Mouse (Mus musculus) lung, postnatal 10 days (tissue): ENCODE measurements around the gene Gm4553.
"Not testable (repeated sequence)": the region's sequence is repeated elsewhere in the genome, so short reads cannot be mapped to it uniquely, and the experiment has no call there.

Experiments used
- DNase-seq: peaks from one replicate; pipeline ENCODE4 v3.0.0; 2021

The Gm4553 gene

DNA sequence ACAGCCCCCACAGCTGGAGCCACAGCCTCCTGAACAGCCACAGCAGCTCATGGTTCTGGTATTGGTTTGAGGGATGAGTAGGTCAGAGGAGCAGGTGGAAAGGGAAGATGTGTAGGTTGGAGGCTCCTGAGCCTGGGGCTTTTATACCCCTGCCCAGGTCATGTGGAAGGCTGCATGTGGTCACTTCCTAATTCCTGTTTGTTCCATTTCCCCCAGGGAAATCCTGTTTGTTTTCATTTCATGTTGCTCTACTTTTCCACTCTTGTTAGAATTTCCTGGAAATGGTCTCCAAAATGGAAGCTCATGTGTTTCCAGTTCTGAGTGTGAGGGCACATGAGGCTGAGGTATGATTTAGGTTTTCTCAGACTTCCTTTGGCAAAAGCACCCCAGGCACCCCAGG is at the start of gene Gm4553:
TSS of gene Gm4553 (minus strand) at position 101 of the 400 bp plus-strand sequence.
- DNase-seq = not testable (repeated sequence)

DNA sequence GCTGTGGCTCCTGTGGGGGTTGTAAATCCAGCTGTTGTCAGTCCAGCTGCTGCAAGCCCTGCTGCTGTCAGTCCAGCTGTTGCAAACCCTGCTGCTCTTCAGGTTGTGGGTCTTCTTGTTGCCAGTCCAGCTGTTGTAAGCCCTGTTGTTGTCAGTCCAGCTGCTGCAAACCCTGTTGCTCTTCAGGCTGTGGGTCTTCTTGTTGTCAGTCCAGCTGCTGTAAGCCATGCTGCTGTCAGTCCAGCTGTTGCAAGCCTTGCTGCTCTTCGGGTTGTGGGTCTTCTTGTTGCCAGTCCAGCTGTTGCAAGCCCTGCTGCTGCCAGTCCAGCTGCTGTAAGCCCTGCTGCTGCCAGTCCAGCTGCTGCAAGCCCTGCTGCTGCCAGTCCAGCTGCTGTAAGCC is 46.6 kb upstream of the Gm4553 start:
- not testable (repeated sequence) for DNase-seq

- DNase-seq = no peak
Observed at GRCm38 (mm10) chr7:142211559-142211958, 46.0 kb upstream of the Gm4553 start, which contains the start of gene Gm7579. Gm7579 (plus strand) TSS chr7:142211859.

- not testable (repeated sequence) for DNase-seq
Observed at GRCm38 (mm10) chr7:142206891-142207290, 41.4 kb upstream of the Gm4553 start.

- no peak for DNase-seq
Observed at GRCm38 (mm10) chr7:142205488-142205887, 39.9 kb upstream of the Gm4553 start.

DNA sequence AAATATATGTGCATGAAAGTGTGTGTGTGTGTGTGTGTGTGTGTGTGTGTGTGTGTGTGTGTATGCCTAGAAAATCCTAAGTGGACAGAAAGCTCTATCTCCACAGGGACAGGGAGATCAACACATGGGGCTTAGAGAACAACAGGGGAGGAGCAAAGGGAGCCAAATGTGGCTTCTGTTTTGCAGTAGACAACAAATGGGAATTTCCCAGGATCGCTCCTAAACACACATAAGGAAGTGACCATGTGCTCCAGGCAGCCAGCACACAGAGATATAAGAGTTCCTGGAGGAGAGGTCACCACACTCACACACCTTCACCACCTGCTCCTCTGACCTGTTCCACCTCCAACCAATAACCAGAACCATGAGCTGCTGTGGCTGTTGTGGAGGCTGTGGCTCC is 35.5 kb upstream of the Gm4553 start, which contains the start of gene Krtap5-3:
TSS of gene Krtap5-3 (plus strand) at position 301 of the 400 bp plus-strand sequence.
- DNase-seq = no peak

GRCm38 (mm10) chr7:142198748-142199147 is 33.2 kb upstream of the Gm4553 start:
- DNase-seq = no peak

DNA sequence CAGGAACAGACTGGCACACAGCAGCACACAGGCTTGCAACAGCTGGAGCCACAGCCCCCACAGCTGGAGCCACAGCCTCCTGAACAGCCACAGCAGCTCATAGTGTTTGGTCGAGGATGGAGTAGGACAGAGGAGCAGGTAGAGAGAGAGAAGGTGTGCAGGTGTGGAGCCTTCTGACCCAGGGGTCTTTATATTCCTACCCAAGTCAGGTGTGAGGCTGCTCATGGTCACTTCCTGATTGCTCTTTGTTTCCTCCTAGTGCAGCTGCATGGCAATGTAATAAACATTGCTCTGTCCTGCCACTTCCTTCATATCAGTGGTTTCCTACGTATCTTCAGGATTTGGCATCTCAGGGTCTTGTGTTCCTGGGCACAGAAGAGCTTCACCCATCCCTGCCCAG is 24.8 kb upstream of the Gm4553 start, which contains the start of gene Gm10153:
TSS of gene Gm10153 (minus strand) at position 101 of the 400 bp plus-strand sequence.
- no peak for DNase-seq

DNA sequence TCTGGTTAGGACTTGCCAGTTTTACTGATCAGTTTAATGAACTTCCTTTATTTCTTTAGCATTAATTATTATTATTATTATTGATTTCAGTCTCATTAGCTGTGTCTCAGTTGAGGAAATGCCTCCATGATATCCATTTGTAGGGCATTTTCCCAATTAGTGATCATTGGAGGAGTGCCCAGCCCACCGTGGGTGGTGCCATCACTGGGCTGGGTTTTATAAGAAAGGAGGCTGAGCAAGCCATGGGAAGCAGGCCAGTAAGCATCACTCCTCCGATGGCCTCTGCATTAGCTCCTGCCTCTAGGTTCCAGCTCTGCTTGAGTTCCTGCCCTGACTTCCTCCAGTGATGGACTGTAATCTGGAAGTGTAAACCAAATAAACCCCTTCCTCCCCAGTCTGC is 22.6 kb upstream of the Gm4553 start:
- DNase-seq = no peak

GRCm38 (mm10) chr7:142181021-142181420 is 15.5 kb upstream of the Gm4553 start:
- no peak for DNase-seq

- DNase-seq = no peak
Observed at GRCm38 (mm10) chr7:142178685-142179084, 13.1 kb upstream of the Gm4553 start.

DNA sequence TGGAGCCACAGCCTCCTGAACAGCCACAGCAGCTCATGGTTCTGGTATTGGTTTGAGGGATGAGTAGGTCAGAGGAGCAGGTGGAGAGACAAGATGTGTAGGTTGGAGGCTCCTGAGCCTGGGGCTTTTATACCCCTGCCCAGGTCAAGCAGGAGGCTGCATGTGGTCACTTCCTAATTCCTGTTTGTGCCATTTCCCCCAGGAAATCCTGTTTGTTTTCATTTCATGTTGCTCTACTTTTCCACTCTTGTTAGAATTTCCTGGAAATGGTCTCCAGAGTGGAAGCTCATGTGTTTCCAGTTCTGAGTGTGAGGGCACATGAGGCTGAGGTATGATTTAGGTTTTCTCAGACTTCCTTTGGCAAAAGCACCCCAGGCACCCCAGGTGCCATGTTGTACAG is 10.4 kb upstream of the Gm4553 start, which contains the start of gene Krtap5-2:
TSS of gene Krtap5-2 (minus strand) at position 101 of the 400 bp plus-strand sequence.
- DNase-seq = not testable (repeated sequence)

GRCm38 (mm10) chr7:142169836-142170235 is 4.3 kb upstream of the Gm4553 start:
- peak; percentile 4 for DNase-seq

- DNase-seq = no peak
Observed at GRCm38 (mm10) chr7:142159366-142159765, 6.2 kb downstream of the Gm4553 start.

- not testable (repeated sequence) for DNase-seq
Observed at GRCm38 (mm10) chr7:142157013-142157412, 8.5 kb downstream of the Gm4553 start, which contains the start of gene Gm29735. Gm29735 (minus strand) TSS chr7:142157113.

- DNase-seq = no peak
Observed at GRCm38 (mm10) chr7:142155308-142155707, 10.2 kb downstream of the Gm4553 start.

GRCm38 (mm10) chr7:142152191-142152590 is 13.3 kb downstream of the Gm4553 start:
- DNase-seq = no peak

GRCm38 (mm10) chr7:142148633-142149032 is 16.9 kb downstream of the Gm4553 start:
- no peak for DNase-seq

- DNase-seq = peak; percentile 69
Observed at GRCm38 (mm10) chr7:142146033-142146432, 19.5 kb downstream of the Gm4553 start.

DNA sequence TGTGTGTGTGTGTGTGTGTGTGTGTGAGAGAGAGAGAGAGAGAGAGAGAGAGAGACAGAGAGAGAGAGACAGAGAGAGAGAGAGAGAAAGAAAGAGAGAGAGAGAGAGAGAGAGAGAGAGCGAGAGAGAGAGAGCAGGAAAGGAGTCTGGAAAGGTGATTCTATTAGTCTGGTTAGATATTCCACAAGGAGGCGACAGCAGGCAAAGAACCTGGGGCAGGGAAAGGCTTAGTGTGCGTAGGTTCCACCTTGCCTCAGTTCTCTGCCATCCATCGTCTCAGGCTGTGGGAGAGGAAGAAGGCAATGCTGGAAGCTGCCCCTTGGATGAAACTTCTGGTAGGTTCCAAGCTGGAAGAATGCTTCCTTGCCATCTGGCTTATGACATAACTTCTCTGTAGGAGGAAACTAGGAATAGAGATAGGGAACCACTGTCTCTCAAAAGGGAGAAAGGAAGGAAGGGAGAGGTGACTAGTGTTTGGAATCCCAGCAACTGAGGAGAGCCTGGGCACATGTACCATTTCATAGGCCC is 20.1 kb downstream of the Gm4553 start:
- DNase-seq = no peak

- no peak for DNase-seq
Observed at GRCm38 (mm10) chr7:142144507-142144906, 21.0 kb downstream of the Gm4553 start, which contains the start of gene Gm45337. Gm45337 (minus strand) TSS chr7:142144607.

DNA sequence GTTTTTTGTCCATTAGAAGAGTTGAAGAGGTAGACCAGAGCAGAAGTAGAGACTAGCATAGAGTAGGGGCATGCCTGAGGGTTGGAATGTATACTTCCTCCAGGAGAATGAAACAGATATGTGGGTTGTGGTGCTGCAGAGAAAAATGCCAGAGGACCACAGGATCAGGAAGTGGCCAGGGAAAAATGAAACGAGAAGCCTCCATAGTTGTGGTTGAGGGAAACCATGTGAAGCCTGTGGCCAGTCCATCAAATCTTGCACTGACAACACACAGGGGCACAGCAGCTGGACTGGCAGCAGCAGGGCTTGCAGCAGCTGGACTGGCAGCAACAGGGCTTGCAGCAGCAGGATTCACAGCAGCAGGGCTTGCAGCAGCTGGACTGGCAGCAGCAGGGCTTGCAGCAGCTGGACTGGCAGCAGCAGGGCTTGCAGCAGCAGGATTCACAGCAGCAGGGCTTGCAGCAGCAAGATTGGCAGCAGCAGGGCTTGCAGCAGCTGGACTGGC is 22.0 kb downstream of the Gm4553 start:
- not testable (repeated sequence) for DNase-seq

DNA sequence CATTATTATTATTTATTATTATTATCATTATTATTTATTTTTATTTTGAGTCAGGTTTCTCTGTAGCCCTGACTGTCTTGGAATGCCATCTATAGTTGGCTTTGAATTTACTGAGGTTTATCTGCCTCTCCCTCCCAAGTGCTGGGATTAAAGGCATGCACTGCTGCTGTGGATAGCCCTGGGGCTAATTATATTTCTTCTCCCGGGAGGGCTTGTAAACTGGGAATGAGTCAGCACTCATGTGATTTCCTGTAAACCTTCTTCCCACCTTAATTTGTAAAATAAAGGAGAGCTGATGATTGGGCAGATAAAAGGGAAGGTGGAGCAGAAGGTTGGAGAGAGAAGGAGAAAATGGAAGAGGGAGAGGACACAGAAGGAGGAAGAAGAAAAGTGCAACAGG is 24.8 kb downstream of the Gm4553 start:
- no peak for DNase-seq

- not testable (repeated sequence) for DNase-seq
Observed at GRCm38 (mm10) chr7:142135934-142136333, 29.6 kb downstream of the Gm4553 start, which contains the start of gene Gm39115. Gm39115 (minus strand) TSS chr7:142136034.
